Mouse (Mus musculus): Measurements from ENCODE around the gene Gm20806. TPM values are rescaled to one million over a fixed set of nuclear protein-coding genes. Genes with fewer than 3 reads are reported as not detected.
"Not testable (repeated sequence)": the region's sequence is repeated elsewhere in the genome, so short reads cannot be mapped to it uniquely, and the experiment has no call there.

Gm20806 gene
- not detected in 2 replicates for polyA plus RNA-seq (2011; ENCODE audit: insufficient read length, low read depth, missing spikeins)

DNA sequence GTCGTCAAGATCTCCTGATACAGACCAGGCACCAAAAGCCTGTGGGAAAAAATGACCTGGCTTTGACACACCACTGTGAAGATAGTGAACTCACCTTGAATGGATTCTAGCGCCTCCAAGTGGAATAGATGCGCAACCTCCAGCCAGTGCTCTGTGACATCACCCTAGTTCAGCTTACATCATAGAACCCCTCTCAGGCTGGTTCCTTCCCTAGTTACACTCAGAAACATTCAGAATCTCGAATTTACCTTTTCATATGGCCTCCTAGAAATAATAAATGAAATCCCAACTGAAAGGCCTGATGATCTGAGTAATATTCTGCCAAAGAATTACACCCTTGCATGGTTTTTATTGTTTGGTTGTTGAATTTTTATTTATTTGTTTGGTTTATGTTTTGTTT lies at the start of gene Gm20806:
TSS of gene Gm20806 (minus strand) at position 101 of the 400 bp plus-strand sequence.
- not testable (repeated sequence) for H3K4me1 ChIP-seq (ENCODE audit: control insufficient read depth, insufficient read depth, low read length); H3K27ac ChIP-seq (ENCODE audit: insufficient read depth, low read length)

More for the DNA sequence above, at the start of gene Gm20806:
- H3K4me3 ChIP-seq (ENCODE audit: insufficient read depth, low read length) = not testable (repeated sequence)
